Mouse (Mus musculus) MEL (cell line): ENCODE measurements around the gene Adgrg1. TPM values are rescaled to one million over a fixed set of nuclear protein-coding genes. Genes with fewer than 3 reads are reported as not detected.

Experiments
- DNase-seq: peaks from one replicate; pipeline ENCODE4 v3.0.0; 2011; ENCODE audit warnings: low read depth, low spot score
- H3K27ac ChIP-seq: 2 replicates; pipeline ENCODE4 v1.5.1; 2012; ENCODE audit warnings: low read depth, mild to moderate bottlenecking, control low read depth, low read length, moderate library complexity; ENCODE audit not compliant: control insufficient read depth
- H3K27me3 ChIP-seq, 2 experiments: fragments of 150-350 bp in 1 of 2; sonication (generic) in 1 of 2; 2 replicates each; pipeline ENCODE4 v1.6.1; 2012; ENCODE audit warnings: low read length in 2 of 2, mild to moderate bottlenecking in 2 of 2, improper control_type of control experiment in 1 of 2, moderate library complexity in 1 of 2; ENCODE audit not compliant: insufficient read depth in 2 of 2, control insufficient read depth in 1 of 2
- H3K36me3 ChIP-seq, 2 experiments: 2 replicates each; pipeline ENCODE4 v1.6.1; 2012 to 2014; ENCODE audit warnings: low read length in 2 of 2, improper control_type of control experiment in 1 of 2, inconsistent platforms in 1 of 2, mild to moderate bottlenecking in 1 of 2; ENCODE audit not compliant: insufficient read depth in 2 of 2, control insufficient read depth in 1 of 2
- H3K4me1 ChIP-seq, 2 experiments: fragments of 150-350 bp in 1 of 2; sonication (generic) in 1 of 2; 2 replicates each; pipeline ENCODE4 v1.6.1; 2012; ENCODE audit warnings: low read length in 2 of 2, improper control_type of control experiment in 1 of 2, mild to moderate bottlenecking in 1 of 2; ENCODE audit not compliant: insufficient read depth in 2 of 2, control insufficient read depth in 1 of 2
- H3K4me3 ChIP-seq, 2 experiments: fragments of 150-350 bp in 1 of 2; sonication (generic) in 1 of 2; 2 replicates each; pipeline ENCODE4 v1.5.1; 2012; ENCODE audit warnings: low read depth in 2 of 2, low read length in 2 of 2, mild to moderate bottlenecking in 2 of 2, moderate library complexity in 2 of 2, control low read depth in 1 of 2, improper control_type of control experiment in 1 of 2; ENCODE audit not compliant: control insufficient read depth in 1 of 2, insufficient read depth in 1 of 2
- H3K79me2 ChIP-seq: 2 replicates; pipeline ENCODE4 v1.6.1; 2012; ENCODE audit warnings: mild to moderate bottlenecking, low read length, moderate library complexity; ENCODE audit not compliant: control insufficient read depth, poor library complexity, insufficient read depth
- H3K9ac ChIP-seq: 2 replicates; pipeline ENCODE4 v1.6.1; 2012; ENCODE audit warnings: low read depth, mild to moderate bottlenecking, control low read depth, low read length, moderate library complexity; ENCODE audit not compliant: control insufficient read depth, poor library complexity, severe bottlenecking
- H3K9me3 ChIP-seq: fragments of 150-350 bp; sonication (generic); replicated peaks from 2 replicates; pipeline ENCODE4 v1.6.1; 2012; ENCODE audit warnings: mild to moderate bottlenecking, low read length, improper control_type of control experiment, moderate library complexity; ENCODE audit not compliant: insufficient read depth
- E2F4 ChIP-seq: IDR thresholded peaks from 2 replicates; pipeline ENCODE4 v1.6.1; 2011; ENCODE audit warnings: low read depth, low read length, improper control_type of control experiment, borderline replicate concordance
- EP300 ChIP-seq, 2 experiments: IDR thresholded peaks; 2 replicates each; pipeline ENCODE4 v1.6.1; 2011; ENCODE audit warnings: improper control_type of control experiment in 2 of 2, low read length in 2 of 2, low read depth in 1 of 2, mild to moderate bottlenecking in 1 of 2
- ETS1 ChIP-seq: IDR thresholded peaks from 2 replicates; pipeline ENCODE4 v1.6.1; 2012; ENCODE audit warnings: low read depth, mild to moderate bottlenecking, inconsistent platforms, low read length, improper control_type of control experiment, moderate library complexity
- GATA1 ChIP-seq: IDR thresholded peaks from 2 replicates; pipeline ENCODE4 v1.6.1; 2011; ENCODE audit warnings: low read depth, low read length, improper control_type of control experiment
- HCFC1 ChIP-seq: IDR thresholded peaks from 2 replicates; pipeline ENCODE4 v1.6.1; 2012; ENCODE audit warnings: low read depth, mild to moderate bottlenecking, inconsistent platforms, low read length, improper control_type of control experiment, moderate library complexity
- POLR2AphosphoS2 ChIP-seq: IDR thresholded peaks from 2 replicates; pipeline ENCODE4 v1.6.1; 2011; ENCODE audit warnings: low read length, improper control_type of control experiment
- RCOR1 ChIP-seq: IDR thresholded peaks from 2 replicates; pipeline ENCODE4 v1.6.1; 2012; ENCODE audit warnings: low read depth, mild to moderate bottlenecking, inconsistent platforms, low read length, improper control_type of control experiment
- SIN3A ChIP-seq: IDR thresholded peaks from 2 replicates; pipeline ENCODE4 v1.6.1; 2012; ENCODE audit warnings: low read length, improper control_type of control experiment, inconsistent platforms
- TCF12 ChIP-seq: IDR thresholded peaks from 2 replicates; pipeline ENCODE4 v1.6.1; 2014; ENCODE audit warnings: low read depth, mild to moderate bottlenecking, inconsistent platforms, low read length, improper control_type of control experiment, moderate library complexity
- polyA plus RNA-seq, 2 experiments: library from polyadenylated mRNA; stranded (reverse) in 1 of 2; unstranded in 1 of 2; fragments of >175 nt in 1 of 2; fragments of >200 nt in 1 of 2; gene quantifications; 2 replicates each; pipeline versions ENCODE4 v1.2.1 to v1.2.4; 2012; ENCODE audit warnings: low replicate concordance in 2 of 2, low read depth in 1 of 2; ENCODE audit not compliant: insufficient read length in 2 of 2, insufficient read depth in 1 of 2, missing spikeins in 1 of 2
- total RNA-seq: library from RNA; depleted of rRNA; stranded (reverse); fragments of 300-350 nt; gene quantifications from 2 replicates; pipeline ENCODE4 v1.2.3, GENCODE M21; 2012; rRNA removed

Gene Adgrg1
- total and polyA plus RNA-seq, 3 experiments, result 4.2 to 33.2 TPM; not detected in 1

DNA sequence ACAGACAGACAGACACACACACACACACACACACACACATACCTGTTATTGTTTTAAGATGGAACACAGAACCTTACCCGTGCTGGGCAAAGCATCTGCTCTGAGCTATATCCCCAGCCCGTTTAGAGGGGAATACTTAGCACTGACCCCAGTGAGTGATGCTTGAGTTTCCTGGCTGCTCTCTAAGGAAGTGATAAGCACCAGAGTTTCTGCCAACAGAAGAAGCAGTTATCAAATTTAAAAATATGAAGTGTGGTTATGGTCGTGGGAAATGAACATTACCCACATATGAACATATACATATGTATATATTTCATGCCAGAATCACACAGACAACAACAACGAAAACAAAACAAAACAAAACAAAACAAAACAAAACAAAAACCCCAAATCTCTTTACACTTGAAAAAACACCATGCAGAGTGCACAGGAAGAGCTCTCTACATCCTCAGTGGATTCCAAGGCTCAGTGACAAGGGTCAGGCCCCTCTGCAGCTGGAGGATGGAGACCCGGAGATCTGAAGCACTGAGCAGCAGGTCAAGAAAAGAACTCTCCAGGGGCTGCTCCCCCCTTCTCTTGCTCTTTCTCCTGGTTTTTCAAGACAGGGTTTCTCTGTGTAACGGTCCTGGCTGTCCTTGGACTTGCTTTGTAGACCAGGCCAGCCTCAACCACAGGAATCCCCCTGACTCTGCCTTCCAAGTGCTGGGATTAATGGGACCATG, 85.4 kb downstream of the Adgrg1 start:
- DNase-seq, result peak; percentile 60

More for the DNA sequence above, 85.4 kb downstream of the Adgrg1 start:
- no peaks in the 10 kb centered on the region for H3K79me2 ChIP-seq
- H3K27ac ChIP-seq, result peak overlapping the region; percentile 54
- H3K9ac ChIP-seq, result no peak overlapping the region
- no peaks in the 10 kb centered on the region for H3K9me3 ChIP-seq
- no peak overlapping the region; a peak in 2 of 4 replicates for H3K4me3 ChIP-seq
- TF ChIP-seq EP300 (IDR thresholded peaks at IDR 0.05; ENCODE audit: low read depth in 1 of 2, low read length in 2 of 2) (peak; percentile 73 to 74), HCFC1 (0 out of 2 replicates have a peak, but pooled peaks have one; percentile 27), TCF12 (peak; percentile 48), SIN3A (peak; percentile 18; the same call in 1 of the 2 replicates), RCOR1 (no peak), E2F4 (no peak), POLR2AphosphoS2 (no peak), GATA1 (peak; percentile 54), ETS1 (peak; percentile 70)
- peaks cover 0 to 3% of the 10 kb centered on the region in 2 experiments; a peak in 2 of 4 replicates for H3K27me3 ChIP-seq
- H3K36me3 ChIP-seq, result peaks cover 0 to 14% of the 10 kb centered on the region in 2 experiments; a peak in 2 of 4 replicates
- peaks cover 9 to 33% of the 10 kb centered on the region in 2 experiments for H3K4me1 ChIP-seq

Other genes with a start within 250 kb of the Adgrg1 start
- not detected in 2 replicates for gene Ccl22, start 229.2 kb upstream of the Adgrg1 start, total RNA-seq
- gene Ccl22, start 229.2 kb upstream of the Adgrg1 start, polyA plus RNA-seq, result under 1 TPM in 1 of 2 experiments, not detected in 1; 0.06 TPM
- not detected in 2 replicates for gene Cx3cl1, start 202.7 kb upstream of the Adgrg1 start, total RNA-seq
- gene Cx3cl1, start 202.7 kb upstream of the Adgrg1 start, polyA plus RNA-seq, result not detected
- gene Ccl17, start 164.3 kb upstream of the Adgrg1 start, total RNA-seq, result 1.2 TPM in 1 of 2 replicates, not detected in the other
- under 1 TPM in 1 of 2 experiments, not detected in 1; 0.43 TPM for gene Ccl17, start 164.3 kb upstream of the Adgrg1 start, polyA plus RNA-seq
- 84.6 and 91.9 TPM in 2 replicates for gene Coq9, start 136.4 kb upstream of the Adgrg1 start, total RNA-seq
- gene Coq9, start 136.4 kb upstream of the Adgrg1 start, polyA plus RNA-seq, result 100 to 1,000 TPM in 1 of 2 experiments, not detected in 1; 169 TPM
- 102 and 122 TPM in 2 replicates for gene Ciapin1, start 136.4 kb upstream of the Adgrg1 start, total RNA-seq
- gene Ciapin1, start 136.4 kb upstream of the Adgrg1 start, polyA plus RNA-seq, result 100 to 1,000 TPM in 1 of 2 experiments, not detected in 1; 263 TPM
- gene Polr2c, start 117.3 kb upstream of the Adgrg1 start, total RNA-seq, result 92.0 and 92.5 TPM in 2 replicates
- gene Polr2c, start 117.3 kb upstream of the Adgrg1 start, polyA plus RNA-seq, result 100 to 1,000 TPM; 151 to 181 TPM
- gene Dok4, start 98.4 kb upstream of the Adgrg1 start, total RNA-seq, result 1.5 TPM in 2 replicates
- gene Dok4, start 98.4 kb upstream of the Adgrg1 start, polyA plus RNA-seq, result 1 to 10 TPM in 1 of 2 experiments, not detected in 1; 3.2 TPM
- gene Ccdc102a, start 56.7 kb upstream of the Adgrg1 start, total RNA-seq, result 1.6 and 1.7 TPM in 2 replicates
- 1 to 10 TPM in 1 of 2 experiments, not detected in 1; 6.8 TPM for gene Ccdc102a, start 56.7 kb upstream of the Adgrg1 start, polyA plus RNA-seq
- 0.04 and 0.07 TPM in 2 replicates for gene Adgrg5, start 51.1 kb upstream of the Adgrg1 start, total RNA-seq
- gene Adgrg5, start 51.1 kb upstream of the Adgrg1 start, polyA plus RNA-seq, result 1 to 10 TPM in 1 of 2 experiments, not detected in 1; 1.3 TPM
- gene Adgrg3, start 42.9 kb downstream of the Adgrg1 start, total RNA-seq, result not detected in 2 replicates
- gene Adgrg3, start 42.9 kb downstream of the Adgrg1 start, polyA plus RNA-seq, result under 1 TPM in 1 of 2 experiments, not detected in 1; 0.08 TPM
- gene Drc7, start 80.4 kb downstream of the Adgrg1 start, total RNA-seq, result 0.04 TPM in 1 of 2 replicates, not detected in the other
- under 1 TPM in 1 of 2 experiments, not detected in 1; 0.07 TPM for gene Drc7, start 80.4 kb downstream of the Adgrg1 start, polyA plus RNA-seq
- 13.6 and 14.2 TPM in 2 replicates for gene Katnb1, start 106.4 kb downstream of the Adgrg1 start, total RNA-seq
- gene Katnb1, start 106.4 kb downstream of the Adgrg1 start, polyA plus RNA-seq, result 10 to 100 TPM in 1 of 2 experiments, not detected in 1; 23.8 TPM
- gene Kifc3, start 228.1 kb downstream of the Adgrg1 start, total RNA-seq, result 9.0 and 10.6 TPM in 2 replicates
- gene Kifc3, start 228.1 kb downstream of the Adgrg1 start, polyA plus RNA-seq, result 10 to 100 TPM in 1 of 2 experiments, not detected in 1; 19.1 TPM